Mouse (Mus musculus) CD4-positive, CD25-positive, alpha-beta regulatory T cell, adult 9 weeks (primary cell): ENCODE results near the gene Slc16a9. TPM values are rescaled to one million over a fixed set of nuclear protein-coding genes. Genes with fewer than 3 reads are reported as not detected.

Experiments
- polyA plus RNA-seq: library from polyadenylated mRNA; unstranded; fragments of 100-300 nt; shearing (Covaris generic); gene quantifications from one replicate; pipeline ENCODE4 v1.2.1, GENCODE M21; 2017

The Slc16a9 gene
- polyA plus RNA-seq = not detected

DNA sequence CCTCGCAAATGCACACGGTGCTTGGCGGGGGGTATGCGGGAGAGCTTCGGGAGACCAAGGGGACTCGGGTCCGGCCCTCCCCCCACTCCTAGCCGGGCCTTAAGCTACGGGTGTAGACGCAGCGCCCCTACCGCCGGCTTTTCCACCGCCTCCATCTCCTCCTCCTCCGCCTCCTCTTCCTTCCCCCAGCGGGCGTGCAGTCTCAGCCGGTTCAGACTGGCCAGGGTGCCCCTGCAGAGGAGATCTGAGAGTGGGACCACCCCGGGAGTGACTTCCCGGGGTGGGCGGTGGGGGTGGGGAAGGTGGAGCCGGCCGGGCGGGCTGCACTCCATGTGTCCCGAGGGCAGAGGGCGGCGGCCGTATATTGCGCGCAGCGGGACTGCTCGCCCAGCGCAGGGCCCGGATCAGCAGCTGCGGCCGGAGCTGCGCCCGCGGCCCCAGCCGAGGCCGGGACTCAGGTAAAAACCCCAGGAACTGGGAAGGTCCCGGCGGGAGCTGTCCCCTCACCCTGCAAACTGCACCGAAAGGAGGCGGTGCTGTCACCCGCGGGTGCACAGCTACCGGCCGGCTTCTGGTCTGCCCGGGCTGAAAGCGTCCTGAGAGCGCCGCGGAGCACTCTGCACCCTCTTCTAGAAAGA is at the start of gene Slc16a9:
Gene Slc16a9, plus strand, starts transcription at position 180 of the 638 bp plus-strand sequence.

DNA sequence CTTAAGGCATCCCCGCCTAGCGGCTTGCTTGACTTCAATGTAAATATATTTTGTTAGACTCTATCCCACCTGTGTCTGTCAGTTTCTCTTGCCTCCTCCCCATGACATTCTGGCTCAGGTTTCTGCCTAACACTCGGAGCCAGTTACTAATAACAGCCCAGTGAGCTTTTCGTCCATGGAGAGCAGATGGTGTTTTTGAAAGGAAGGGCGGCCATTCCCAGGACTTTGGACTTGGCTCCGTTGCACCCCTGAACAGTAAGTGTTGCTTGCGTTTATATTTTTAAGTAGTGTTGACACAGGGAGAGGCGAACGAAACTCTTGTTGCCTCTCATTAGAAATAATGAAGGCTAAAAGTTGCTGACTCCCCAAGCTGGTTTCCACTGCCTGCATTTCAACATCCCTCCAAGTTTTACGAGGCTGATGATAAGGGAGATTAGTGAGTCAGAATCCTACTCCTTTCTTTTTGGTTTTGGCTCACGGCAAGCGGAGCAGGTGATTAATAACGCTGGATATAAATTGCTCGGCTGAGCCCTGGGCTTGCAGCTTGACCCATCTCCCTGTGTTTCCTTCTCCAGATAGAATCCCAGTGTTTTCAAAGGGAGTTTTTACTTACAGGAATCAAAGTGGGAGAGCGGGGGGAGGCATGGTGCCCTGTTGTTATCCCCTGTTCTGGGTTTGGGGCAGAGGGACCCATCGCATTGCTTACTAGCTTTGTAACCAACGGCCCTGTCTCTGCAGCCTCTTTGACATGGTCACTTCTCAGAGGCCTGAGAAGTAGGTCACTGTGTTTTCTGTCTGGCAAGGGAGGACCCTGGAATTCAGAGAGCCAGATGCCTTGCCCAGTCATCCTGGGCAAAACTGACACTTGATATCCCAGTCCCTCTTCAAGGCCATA is 40.1 kb upstream of the Slc16a9 start, which contains the start of gene Mrln:
Gene Mrln, plus strand, starts transcription at position 160 of the 895 bp plus-strand sequence.

Other genes starting within 250 kb of the Slc16a9 start
- 8.7 TPM for gene Ccdc6, start 148.0 kb upstream of the Slc16a9 start, polyA plus RNA-seq
- not detected for gene Mrln, start 40.4 kb upstream of the Slc16a9 start, polyA plus RNA-seq
- not detected for gene Fam13c, start 195.4 kb downstream of the Slc16a9 start, polyA plus RNA-seq